Mouse (Mus musculus): Measurements from ENCODE around the gene Tenm4.

Gene Tenm4
- long read RNA-seq, experiment 1, partial matches to known transcripts: 0 of 2 reads
- long read RNA-seq, experiment 1, other reads (novel, unspliced or antisense): 2 of 2 reads
- long read RNA-seq, experiment 2, partial matches to known transcripts: 2 of 9 reads
- long read RNA-seq, experiment 2, other reads (novel, unspliced or antisense): 5 of 9 reads

GRCm38 (mm10) chr7:96170924-96171595, at the start of gene Tenm4:
Gene Tenm4 (plus strand): TSS chr7:96171246.
- intact Hi-C loops (cut with DNase I): no loop called here

DNA sequence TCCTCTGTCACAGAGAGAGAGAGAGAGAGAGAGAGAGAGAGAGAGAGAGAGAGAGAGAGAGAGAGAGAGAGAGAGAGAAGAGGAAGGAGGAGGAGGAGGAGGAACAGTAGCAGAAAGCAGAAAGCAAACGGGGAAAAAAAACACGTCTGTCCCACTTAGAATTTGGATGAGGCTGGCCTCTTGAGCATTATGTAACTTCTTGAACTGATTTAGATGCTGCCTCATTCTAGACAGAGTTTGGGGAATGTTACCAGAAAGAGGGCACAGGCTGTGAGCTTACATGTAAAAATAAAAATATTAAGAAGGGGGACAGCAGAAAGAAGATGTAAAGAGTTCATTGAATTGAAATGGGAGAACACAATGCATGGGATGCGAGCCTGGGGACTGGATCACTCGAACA, 40.3 kb upstream of the Tenm4 start:
- intact Hi-C loops (cut with DNase I): no loop called here

- intact Hi-C loops (cut with DNase I): no loop called here
Observed at GRCm38 (mm10) chr7:96131175-96131574, 39.9 kb upstream of the Tenm4 start.

DNA sequence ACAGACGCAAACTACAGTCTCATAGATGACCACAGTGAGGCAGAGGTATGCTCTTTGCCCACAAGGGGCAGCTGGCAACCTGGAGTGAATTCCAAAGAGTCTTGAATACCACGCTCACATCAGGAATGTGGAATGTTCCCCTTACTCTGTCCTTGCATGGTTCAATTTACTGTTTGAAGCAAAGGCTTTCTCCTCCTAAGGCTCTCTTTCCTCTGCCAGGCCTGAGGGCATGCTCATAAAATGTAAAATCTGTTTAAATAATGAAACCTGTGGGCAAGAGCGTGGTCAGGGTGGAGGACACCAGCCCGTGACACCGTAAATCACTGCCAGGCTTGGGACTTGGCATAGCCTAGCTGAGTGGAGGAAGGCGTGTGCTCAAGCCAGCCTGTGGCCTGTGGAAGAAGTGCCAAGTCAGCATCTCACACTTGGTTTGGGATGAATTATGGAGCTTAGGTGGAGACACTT, 34.5 kb upstream of the Tenm4 start:
- intact Hi-C loops (cut with DNase I): no loop called here

DNA sequence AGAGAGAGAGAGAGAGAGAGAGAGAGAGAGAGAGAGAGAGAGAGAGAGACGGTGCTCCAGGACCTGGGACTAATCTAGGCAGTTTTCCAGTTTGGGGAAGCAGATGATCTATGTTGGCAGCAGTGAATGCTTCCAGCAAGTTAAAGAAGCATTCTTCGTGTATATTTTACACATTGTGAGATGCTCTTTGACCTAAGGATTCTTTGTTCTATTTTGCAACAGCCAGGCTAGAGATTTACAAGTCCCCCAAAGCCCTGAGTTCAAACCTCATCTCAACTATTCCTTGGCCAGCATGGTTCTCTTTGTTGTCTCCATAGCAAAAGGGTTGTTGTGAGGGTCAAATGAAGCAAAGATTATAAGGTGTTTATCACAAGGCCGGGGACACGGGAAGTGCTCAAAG, 29.2 kb upstream of the Tenm4 start:
- intact Hi-C loops (cut with DNase I): no loop called here

DNA sequence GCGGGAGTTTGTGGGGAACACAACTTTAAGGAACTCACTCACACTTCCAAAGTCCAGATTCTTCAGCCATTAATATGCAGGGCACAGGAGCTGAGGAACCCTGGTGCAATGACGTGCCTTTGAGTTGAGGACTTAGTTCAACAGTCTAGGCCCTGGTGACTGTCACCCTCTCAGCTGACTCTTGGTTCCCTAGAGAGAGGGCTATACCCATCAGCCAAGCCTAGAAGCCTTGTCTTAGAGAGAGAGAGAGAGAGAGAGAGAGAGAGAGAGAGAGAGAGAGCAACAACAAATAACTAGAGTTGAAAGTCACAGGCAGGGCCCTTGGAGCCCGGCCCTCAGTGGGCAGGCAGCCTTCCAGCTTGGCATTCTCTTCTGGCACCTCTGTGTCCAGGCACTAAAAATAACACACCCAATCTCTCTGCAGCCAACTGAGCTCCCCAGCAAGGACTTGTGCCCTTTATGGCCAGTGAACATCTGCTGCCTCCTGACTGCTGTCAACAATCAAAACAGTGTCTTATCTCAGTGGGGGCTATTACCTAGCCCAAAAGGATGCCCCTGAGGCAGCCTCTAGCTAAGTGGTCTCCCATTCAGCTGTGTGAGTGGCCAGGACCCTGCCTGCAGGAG, 28.0 kb upstream of the Tenm4 start:
- intact Hi-C loops (cut with DNase I): no loop called here

DNA sequence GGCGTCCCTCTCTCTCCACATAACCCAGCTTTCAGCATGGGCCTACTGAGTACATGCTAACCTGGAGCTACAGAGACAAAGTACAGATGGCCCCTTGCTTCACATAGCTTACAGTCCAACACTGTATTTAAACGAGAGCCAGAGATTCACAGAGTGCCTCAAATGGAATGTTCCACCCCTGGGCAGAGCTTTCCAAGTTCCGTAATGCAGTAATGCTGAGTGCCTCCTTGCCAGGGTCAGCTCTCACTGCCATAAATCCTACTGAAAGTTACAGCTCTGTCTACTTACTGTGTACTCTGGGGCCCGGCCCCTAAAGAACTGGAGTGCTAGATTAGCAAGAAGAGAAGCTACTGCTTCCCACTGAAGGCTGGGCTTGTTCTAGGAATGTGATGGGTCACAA, 23.6 kb upstream of the Tenm4 start:
- intact Hi-C loops (cut with DNase I): no loop called here

- intact Hi-C loops (cut with DNase I): no loop called here
Observed at GRCm38 (mm10) chr7:96148191-96148590, 22.9 kb upstream of the Tenm4 start.

- intact Hi-C loops (cut with DNase I): loop anchor here (5.0 kb wide), 1 partner anchor 766 kb away; no protein-coding TSS in a partner anchor
Observed at GRCm38 (mm10) chr7:96151277-96151676, 19.8 kb upstream of the Tenm4 start.

- intact Hi-C loops (cut with DNase I): loop anchor here (5.0 kb wide), 1 partner anchor 765 kb away; no protein-coding TSS in a partner anchor
Observed at GRCm38 (mm10) chr7:96151961-96152360, 19.1 kb upstream of the Tenm4 start.

DNA sequence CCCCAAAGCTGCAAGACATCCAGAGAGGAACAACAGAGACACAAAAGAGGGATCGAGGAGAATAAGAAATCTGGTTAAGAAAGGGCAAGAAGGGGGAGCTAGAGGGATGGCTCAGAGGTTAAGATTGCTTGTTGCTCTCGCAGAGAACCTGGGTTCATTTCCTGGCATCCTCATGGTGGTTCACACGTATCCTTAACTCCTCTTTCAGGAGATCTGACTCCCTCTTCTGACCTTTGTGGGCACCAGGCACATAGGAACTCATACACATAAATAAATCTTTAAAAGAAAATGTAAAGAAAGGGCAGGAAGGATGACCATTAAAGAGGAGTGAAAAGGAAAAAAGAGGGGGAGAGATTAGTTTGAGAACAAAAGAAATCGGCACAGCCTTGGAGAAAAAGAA, 18.6 kb upstream of the Tenm4 start:
- intact Hi-C loops (cut with DNase I): loop anchor here (5.0 kb wide), 1 partner anchor 765 kb away; no protein-coding TSS in a partner anchor

DNA sequence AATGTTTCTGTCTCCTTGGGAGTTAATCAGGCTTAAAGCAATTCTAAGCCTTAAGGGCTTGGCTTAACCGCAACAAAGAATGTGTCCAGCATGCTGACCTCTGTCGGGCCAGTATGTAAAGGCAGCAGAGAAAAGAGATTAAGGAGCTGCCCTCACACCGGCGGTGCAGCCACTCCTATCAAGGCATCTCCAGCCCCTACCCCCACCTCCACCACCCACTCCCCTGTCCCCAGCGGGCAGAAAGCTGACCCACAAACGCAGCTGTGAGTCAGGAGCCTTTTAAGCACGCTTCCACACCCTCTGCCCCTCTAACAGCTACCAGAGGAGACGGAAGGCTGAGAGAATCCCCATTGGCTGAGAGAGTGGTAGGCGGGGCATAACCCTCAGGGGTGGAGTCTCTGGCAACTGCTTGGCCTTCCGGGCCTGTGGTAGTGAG, 18.1 kb upstream of the Tenm4 start:
- intact Hi-C loops (cut with DNase I): loop anchor here (5.0 kb wide), 1 partner anchor 764 kb away; no protein-coding TSS in a partner anchor

GRCm38 (mm10) chr7:96154025-96154424, 17.0 kb upstream of the Tenm4 start:
- intact Hi-C loops (cut with DNase I): loop anchor here (5.0 kb wide), 1 partner anchor 763 kb away; no protein-coding TSS in a partner anchor

DNA sequence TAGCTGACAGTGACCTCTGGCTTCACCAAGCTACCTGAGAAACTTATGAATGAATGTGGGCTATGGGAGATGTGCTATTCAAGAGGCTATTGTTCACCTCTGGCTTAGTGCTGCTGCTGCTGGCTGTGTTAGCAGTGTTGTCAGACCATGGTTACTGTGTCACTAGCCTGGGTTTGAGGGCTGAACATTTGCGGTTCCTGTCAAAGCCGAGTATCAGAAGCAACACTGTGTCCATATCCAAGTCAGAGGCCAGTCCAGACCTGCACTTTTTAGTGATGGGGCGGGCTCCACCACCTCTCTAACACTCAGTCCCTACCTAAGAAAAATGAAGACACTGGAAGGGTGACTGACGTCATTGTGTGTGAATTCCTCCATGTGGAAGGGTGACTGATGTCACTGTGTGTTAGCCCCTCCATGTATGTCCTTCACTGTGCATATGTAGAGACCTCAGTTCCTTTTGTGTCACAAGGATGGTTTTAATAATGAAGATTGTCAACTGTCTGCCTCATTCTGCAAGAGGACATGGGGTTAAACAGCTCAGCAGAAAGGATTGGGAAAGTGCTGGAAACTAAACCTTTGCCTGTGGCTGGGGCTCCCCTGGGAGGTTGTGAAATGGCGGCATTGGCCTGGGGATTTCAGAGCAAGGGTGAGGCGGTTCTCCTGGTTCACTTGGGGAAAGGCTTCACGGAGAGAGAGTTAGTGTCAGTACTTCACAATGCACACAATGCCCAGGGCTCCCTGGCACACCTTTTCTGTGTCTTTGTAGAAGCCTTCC, 14.4 kb upstream of the Tenm4 start:
- intact Hi-C loops (cut with DNase I): no loop called here

DNA sequence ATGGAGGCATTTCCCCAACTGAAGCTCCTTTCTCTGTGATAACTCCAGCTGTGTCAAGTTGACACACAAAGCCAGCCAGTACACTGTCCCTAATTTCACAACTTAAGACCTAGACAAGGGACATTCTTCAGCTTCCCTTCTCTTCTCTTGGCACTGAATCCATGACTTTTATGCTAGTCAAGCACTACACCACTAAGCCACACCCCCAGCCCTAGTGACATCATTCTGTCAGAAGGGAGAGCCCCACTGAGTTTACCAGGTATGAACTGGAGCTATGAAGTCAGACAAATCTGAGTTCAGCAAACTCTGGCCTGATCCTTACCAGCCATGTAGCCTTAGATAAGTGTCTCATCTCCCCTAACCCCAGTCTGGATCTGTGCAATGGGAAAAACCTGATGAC, 6.9 kb upstream of the Tenm4 start:
- intact Hi-C loops (cut with DNase I): no loop called here

DNA sequence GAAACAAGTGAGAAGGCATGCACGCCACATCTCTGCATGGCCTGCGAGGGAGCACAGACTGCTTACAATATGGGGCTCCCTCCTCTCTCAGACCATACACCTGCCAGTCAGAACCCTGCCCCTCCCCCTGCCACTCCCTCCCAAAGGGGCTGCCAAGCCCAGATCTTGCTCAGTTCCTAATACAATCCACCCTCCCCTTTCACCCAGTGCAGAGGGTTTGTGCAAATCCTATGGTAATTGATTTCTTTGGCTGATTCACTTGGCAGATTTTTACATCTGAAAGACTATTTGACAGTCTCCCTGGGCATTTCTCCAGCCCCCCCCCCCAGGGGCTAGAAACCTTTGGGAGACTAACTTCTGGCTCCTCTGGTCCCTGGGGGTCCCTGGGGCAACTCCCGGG, 2.1 kb upstream of the Tenm4 start:
- intact Hi-C loops (cut with DNase I): no loop called here

- intact Hi-C loops (cut with DNase I): no loop called here
Observed at GRCm38 (mm10) chr7:96171596-96172563, 834 bp downstream of the Tenm4 start.

DNA sequence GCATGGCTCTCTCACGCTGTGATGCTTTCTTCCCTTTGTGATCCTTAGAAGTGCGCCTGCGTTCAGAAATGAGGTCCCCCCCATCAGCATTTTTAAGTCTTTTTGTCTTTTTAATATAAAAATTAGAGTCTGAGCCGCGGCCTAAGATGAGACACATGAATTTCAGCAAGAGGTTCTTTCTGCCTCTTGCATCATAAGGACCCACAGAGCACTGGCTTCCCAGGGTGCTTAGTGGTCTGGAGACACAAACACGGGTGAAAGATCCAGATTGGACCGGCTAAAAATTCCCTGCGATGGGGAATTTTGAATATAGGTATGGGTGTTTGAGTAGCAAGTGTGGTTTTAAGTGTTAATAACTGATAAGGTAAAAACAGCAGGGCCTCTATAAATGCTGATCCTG, 5.7 kb downstream of the Tenm4 start:
- intact Hi-C loops (cut with DNase I): no loop called here

DNA sequence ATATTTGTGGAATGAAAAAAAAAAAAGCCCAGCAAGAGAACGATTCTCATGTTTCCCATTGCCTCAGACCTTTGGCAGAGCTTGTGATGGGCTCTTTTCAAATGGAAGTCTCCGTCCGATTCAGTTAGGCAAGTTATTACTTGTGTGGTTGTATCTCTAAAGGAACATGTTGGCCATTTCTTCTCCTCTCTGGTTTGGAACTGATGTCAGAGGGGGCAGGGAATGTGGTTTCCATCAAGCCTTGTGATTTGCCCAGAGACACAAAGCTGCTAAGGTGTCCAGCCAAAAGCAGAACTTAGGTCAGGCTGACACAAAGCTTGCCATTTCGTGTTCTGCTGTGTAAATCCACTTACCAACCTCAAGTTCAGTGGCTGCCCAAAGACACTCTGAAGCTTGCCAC, 10.7 kb downstream of the Tenm4 start:
- intact Hi-C loops (cut with DNase I): no loop called here

- intact Hi-C loops (cut with DNase I): no loop called here
Observed at GRCm38 (mm10) chr7:96183195-96183594, 12.1 kb downstream of the Tenm4 start.
